Mouse (Mus musculus) retina, embryonic 14.5 days (tissue): Measurements from ENCODE around the gene Ttc24.

ENCODE experiments used
- DNase-seq: peaks from one replicate; pipeline ENCODE4 v3.0.0-alpha.2; 2015; ENCODE audit warnings: low spot score

Ttc24 gene

DNA sequence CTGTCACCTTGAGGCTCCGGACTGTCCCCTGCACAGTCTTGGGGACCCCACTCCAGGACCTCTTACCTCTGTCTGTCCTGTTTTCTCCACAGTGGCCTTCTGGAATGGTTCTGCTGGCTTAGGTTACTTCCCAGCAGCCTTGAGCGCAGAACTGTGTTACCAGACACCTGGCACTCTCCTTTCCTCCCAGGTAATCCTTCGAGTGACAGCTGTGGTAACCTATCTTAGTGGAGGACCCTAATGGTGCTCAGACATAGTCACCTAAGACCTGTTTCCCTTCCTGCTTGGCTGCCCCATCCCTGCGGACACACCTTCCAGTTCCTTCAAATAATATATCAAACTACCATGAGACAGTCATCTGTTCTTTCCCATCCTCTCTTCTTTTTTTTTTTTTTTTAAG, at the start of gene Ttc24:
Gene Ttc24, minus strand, starts transcription at position 101 of the 400 bp plus-strand sequence.
- DNase-seq = no peak

DNA sequence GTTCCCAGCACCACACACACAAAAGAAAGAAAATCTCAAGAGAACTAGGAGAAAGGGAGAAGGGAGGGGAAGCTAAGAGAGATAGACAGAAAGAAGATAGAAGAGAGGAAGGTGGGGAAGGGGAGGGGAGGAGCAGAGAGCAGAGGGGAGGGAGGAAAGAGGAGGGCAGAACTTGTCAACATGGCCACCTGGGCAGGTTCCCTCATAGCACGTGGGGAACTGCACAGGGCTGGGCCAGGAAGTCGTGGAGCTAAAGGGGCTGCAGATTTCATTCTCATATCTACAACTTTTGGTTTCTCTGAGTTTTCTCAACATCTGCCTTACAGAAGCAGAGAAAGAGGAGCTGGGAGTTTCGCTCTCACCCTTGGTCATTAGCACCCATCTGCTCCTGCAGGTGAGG, 49.5 kb upstream of the Ttc24 start:
- DNase-seq = no peak

DNA sequence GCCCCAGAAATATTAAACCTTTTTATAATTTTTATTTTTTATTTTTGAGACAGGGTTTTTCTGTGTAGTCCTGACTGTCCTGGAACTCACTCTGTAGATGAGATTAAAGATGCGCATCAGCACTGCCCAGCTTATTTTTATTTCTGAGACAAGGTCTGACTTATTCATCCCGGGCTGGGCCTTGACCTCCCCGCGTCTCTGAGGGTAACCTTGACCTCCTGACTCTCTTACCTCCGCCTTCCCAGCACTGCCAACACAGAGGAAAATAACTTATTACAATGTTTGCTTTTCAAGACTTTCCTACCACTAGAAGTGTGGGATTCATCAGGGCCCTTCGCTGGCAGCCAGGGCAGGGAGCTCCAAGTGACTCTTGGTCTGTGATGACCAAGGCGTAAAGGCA, 48.1 kb upstream of the Ttc24 start:
- DNase-seq = no peak

DNA sequence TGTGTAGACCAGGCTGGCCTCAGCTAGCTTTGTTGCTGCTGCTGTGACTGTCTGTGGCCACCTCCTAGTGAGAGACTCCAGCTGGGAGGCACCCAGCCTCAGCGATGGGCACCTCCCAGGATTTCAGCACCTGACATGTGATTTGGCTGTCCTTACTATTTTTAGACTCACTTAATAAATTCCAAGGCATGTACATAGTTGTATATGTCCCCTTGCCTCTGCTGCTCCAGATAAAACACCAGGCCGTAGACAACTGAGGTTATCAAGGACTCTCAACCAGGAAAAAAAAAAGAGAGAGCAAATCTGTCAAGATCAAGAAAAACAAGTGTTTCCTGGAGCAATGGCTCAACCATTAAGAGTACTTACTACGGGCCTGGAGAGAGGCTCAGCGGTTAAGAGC, 47.1 kb upstream of the Ttc24 start:
- DNase-seq = no peak

GRCm38 (mm10) chr3:88121164-88122131, 43.3 kb upstream of the Ttc24 start:
- peak; percentile 18 for DNase-seq

GRCm38 (mm10) chr3:88120117-88120651, 42.1 kb upstream of the Ttc24 start:
- DNase-seq = no peak

DNA sequence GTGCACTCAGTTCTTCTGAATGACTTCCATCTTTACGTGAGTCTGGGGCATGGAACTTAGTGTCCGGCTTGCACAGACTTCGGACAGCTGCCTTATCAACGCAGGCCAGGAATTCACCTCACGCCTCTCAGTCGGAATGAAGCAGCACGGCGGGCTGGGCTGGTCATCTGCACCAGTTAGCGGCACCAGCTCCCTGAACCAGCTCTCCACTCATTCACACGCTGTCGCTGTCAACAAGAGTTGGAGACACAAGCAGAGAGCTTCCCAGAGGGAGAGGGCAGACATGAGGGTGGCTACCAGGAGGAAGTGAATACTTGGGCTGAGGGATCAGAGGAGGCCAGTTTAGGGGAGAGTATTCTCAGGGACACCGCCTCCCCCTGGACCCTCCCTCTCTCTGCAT, 36.3 kb upstream of the Ttc24 start:
- no peak for DNase-seq

DNA sequence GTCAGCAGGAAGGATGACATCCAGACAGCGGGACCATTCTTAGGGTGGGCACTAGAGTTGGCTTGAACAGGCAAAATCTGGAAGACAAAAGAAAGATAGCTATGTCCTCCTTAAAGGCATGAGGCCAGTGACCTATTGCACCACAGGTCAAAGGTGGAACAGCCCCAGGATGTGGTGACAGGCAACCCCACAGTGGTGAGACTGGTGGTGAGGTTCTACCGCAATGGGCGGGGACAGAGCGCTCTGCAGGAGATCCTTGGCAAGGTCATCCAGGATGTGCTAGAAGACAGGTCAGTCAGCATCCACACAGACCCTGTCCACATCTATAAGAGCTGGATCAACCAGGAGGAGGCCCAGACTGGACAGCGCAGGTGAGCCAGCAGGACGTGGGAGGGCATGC, 31.0 kb upstream of the Ttc24 start:
- DNase-seq = no peak

DNA sequence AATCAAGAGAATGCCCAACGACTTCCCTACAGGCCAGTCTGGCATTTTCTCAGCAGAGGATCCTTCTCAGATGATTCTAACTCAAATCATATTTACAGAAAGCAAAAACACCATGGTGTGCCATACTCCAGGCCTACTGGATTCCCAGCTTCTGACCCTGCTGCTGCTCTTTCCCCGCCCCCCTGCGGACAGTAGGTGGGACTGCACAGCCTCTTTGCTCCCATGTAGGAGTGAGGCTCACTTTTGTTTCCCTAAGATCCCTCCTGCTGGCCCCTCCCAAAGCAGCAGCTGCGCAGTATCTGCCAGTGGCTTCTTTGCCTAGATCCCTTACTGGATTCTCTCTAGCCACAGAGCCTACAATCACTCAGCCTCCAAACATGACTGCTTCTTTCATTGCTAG, 28.0 kb upstream of the Ttc24 start:
- DNase-seq = no peak

GRCm38 (mm10) chr3:88102611-88103010, 24.5 kb upstream of the Ttc24 start:
- DNase-seq = no peak

DNA sequence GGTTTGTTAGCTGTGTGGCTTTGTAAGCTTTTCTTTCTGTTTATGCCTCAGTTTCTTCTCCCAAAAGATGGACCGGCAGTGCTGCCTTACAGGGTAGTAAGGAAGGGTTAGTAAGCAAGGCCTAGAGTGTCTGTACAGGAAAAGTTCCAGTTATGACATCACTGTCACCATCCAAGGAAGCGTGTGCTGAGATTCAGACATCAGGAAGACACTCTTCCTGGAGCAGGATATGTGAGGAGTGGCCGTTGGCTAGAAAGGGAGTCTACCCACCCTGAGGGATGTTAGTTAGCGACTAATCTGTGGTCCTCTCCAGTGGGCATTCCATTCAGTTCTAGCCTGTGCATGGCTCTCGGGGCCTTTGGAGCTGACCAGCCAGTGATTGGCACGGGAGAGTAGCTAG, 24.1 kb upstream of the Ttc24 start:
- no peak for DNase-seq

DNA sequence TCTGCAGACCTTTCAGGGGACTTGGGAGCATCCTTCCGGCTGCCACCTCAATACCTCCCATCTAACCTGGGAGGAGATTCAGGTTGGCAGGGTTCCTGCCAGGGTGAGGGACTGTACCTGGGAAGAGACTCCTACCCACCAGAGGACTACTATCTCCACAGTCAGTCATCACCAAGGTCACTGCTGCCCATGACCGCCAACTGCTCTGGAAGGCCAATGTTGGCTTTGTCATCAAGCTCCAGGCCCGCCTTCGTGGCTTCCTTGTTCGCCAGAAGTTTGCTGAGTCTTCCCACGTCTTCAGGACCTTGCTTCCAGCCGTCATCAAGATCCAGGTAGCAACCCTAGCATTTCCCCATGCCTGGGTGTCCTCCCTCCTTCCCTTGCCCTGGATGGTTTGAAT, 23.6 kb upstream of the Ttc24 start:
- no peak for DNase-seq

DNA sequence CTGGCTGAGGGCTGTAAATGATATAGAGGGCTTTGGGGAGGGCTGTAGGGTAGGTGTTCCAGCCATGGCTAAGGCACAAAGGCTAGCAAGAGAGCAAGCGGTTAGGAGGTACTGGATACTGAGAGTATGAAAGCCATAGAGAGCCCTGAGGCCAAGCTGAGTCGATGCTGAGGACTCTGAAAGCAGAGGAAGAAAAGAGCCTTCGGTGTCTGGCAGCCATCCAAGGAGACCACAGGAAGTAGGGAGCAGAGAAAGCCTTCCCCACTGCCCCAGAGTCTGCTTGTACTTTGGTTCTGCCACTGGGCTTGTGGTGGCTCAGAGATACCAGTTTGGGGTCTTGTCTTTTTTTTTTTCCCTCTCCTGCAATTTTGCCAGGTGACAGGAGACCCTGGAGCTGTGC, 22.1 kb upstream of the Ttc24 start:
- DNase-seq = no peak

DNA sequence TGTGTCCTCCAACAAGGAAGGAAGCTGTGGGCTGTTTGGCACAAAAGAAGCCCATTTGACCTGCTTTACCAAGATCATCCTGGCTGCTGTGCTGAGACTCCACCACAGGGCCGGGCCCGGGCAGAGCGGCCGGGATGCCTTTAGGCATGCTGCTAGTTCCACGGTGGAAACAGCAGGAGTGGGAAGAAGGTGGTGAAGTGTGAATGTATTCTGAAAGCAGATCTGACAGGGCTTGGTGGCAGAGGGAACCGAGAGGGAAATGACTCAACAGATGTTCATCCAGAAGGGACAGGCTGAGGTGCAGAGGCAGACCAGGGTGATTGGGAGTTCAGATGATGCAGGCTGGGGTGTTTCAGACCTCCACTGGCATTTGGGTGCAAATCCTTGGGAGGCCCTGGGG, 19.6 kb upstream of the Ttc24 start:
- DNase-seq = no peak

DNA sequence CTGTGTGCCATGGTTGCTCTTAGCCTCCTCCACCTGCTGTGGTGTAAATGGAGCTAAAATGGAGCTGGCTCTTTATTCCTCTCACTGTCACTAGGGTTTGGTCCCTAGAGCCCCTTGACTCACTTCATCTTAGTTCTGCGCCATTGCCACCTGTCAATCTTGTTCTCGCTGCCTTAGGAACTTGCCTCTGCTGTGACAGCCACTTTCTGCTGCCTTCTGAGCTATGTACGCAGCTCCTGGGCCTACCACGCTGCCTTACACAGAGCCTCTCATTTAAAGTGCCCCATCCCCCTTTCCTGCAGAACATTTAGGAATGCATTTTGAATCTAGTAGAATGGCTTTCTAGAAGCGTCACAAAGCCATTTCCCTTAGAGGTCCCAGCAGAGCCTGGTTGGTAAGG, 16.0 kb upstream of the Ttc24 start:
- DNase-seq = no peak

GRCm38 (mm10) chr3:88090616-88091015, 12.5 kb upstream of the Ttc24 start:
- DNase-seq = no peak

DNA sequence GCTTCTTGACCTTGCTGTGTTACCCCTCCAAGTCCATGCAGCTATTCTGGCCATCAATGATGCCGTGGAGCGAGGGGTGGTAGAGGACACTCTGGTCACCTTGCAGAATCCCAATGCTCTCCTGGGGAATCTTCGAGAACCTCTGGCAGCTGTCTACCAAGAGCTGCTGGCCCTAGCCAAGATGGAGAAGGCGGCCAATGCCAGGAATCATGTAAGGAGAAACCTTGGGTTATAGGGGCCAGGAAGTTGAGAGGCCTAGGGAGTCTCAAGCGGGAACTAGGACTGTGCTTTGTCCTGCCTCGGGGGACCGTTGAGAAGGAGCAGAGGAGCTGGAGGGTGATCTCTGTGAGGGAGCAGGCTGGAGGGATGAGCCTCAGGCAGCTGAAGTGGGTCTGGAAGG, 12.0 kb upstream of the Ttc24 start:
- no peak for DNase-seq

GRCm38 (mm10) chr3:88087688-88088087, 9.6 kb upstream of the Ttc24 start:
- DNase-seq = peak; percentile 69

GRCm38 (mm10) chr3:88085459-88085858, 7.4 kb upstream of the Ttc24 start:
- no peak for DNase-seq

- DNase-seq = no peak
These were observed 5.9 kb upstream of the Ttc24 start for GRCm38 (mm10) chr3:88084001-88084400.

- peak; percentile 18 for DNase-seq
These were observed 4.6 kb upstream of the Ttc24 start for GRCm38 (mm10) chr3:88082663-88083062.

GRCm38 (mm10) chr3:88082224-88082618, 4.1 kb upstream of the Ttc24 start:
- DNase-seq = no peak

DNA sequence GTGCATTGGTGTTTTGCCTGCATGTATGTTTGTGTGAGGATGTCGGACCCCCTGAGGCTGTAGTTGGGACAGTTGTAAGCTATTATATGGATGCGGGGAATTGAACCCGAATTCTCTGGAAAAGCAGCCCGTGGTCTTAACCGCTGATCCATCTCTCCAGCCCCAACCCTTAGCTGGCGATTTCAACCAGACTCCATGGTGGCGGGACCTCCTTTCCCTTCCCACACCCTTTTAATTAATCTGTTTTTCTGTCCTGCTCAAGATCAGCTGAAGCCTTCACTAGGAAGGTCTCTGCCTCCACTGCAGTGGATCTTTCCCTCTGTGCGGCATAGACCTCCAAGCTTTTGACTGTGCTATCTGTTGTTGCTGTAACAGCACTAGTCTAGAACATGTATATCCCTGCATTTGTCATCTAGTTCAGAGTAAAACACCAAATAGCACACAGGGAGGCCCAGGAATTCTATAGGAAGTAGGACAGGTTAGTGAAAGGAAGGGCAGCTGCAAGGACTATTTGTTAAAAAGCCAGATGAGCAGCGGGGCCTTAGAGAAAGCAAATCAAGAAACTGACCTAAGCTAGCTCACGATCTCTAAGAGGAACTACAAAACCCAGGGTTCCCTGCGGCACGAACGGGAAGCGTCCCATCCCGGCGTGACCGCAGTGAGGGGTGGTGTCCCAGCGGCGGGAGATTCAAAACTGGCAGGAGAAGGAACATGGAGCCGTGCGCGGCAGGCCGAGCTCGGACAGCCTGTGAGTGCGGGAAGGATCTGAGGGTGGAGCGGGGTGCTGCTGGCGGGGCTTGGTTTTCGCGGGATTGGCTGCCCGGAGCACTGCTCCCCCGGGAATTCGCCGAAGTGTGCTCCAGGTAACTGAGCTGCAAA, 3.5 kb upstream of the Ttc24 start, which contains the start of gene Iqgap3:
Gene Iqgap3, plus strand, starts transcription at position 627 of the 879 bp plus-strand sequence.
- DNase-seq = peak; percentile 92
